Mouse (Mus musculus): ENCODE measurements around the gene Pard3b.
"Not testable (repeated sequence)": the region's sequence is repeated elsewhere in the genome, so short reads cannot be mapped to it uniquely, and the experiment has no call there.

Gene Pard3b

DNA sequence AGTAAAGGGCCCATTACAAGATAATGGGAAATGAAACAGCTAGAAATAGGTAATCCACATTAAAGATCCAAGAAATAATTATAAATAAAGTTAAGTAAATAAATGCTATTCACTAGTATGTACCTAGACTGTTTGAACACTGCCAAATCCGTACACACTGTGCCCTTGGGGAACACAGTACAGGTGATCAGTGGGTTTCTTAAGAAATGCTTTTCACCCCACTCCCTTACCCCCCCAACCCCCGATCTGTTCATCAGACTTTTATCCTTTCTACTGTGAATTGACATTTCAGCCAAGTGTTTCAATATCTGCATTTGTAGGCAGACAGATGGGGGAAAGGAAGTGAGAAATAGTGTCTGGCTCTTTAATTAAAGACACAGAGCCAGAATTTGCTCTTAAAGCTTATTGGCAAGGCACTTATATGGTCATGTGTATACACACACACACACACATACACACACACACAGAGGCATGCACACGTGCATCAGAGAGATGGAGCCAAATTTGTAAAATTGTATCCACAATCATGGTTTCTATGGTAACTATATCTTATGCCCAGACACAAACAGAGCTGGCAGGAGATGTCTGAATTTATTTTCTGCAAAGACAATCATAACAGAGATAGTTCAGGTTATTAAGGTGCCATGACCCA is 938.4 kb downstream of the Pard3b start:
- no peak for DNase-seq (ENCODE audit: low spot score)

GRCm38 (mm10) chr1:62579024-62579765 is 940.6 kb downstream of the Pard3b start:
- no peak for DNase-seq (ENCODE audit: low spot score)

DNA sequence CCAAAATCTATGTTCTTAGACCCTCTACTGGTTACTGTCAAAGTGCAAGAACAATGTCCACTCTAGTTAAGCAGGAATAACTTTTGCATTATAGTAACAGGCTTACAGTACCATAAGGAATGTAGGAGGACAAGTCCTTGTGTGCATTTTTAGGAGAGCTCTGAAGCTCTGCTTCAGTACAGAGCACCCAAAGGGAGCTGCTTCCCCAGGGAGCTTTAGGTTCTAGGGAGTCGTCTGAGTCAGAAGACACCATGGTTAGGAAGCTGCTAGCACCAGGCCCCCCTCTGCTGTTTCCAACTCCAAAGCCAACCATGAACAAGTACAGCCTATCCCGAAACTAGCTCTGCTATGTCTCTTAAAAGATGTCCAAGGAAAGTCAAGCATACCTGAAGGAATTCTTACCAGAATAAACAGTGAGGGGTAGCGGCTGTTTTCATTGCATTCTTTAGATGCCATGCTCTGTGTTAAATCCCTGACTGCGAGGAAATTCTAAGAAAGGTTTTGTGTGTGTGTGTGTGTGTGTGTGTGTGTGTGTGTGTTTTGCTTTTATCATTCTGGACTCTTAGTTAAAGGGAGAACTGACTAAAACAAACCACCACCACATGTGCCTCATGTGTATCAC is 941.8 kb downstream of the Pard3b start:
- no peak for DNase-seq (ENCODE audit: low spot score)

DNA sequence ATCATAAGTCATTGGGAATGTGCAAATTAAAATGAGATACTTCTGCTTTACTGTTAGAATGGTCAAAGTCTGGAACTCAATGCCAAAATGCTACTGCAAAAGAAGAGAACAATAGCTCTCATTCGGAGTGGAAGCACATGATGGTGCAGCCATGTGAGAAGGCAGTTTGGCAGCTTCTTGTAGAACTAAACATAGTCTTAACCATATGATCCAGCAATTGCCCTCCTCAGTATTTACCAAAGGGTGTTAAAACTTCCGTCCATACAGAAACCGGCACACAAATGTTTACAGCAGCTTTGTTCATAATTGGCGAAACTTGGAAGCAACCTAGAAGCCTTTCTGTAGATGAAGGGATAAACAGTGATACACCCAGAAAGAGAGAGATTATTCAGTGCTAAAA is 943.9 kb downstream of the Pard3b start:
- no peak for DNase-seq (ENCODE audit: low spot score)

GRCm38 (mm10) chr1:62587536-62587935 is 948.9 kb downstream of the Pard3b start:
- DNase-seq (ENCODE audit: low spot score): no peak

GRCm38 (mm10) chr1:62591296-62592031 is 952.8 kb downstream of the Pard3b start:
- no peak for DNase-seq (ENCODE audit: low spot score)

GRCm38 (mm10) chr1:62595401-62595800 is 956.8 kb downstream of the Pard3b start:
- no peak for DNase-seq (ENCODE audit: low spot score)

DNA sequence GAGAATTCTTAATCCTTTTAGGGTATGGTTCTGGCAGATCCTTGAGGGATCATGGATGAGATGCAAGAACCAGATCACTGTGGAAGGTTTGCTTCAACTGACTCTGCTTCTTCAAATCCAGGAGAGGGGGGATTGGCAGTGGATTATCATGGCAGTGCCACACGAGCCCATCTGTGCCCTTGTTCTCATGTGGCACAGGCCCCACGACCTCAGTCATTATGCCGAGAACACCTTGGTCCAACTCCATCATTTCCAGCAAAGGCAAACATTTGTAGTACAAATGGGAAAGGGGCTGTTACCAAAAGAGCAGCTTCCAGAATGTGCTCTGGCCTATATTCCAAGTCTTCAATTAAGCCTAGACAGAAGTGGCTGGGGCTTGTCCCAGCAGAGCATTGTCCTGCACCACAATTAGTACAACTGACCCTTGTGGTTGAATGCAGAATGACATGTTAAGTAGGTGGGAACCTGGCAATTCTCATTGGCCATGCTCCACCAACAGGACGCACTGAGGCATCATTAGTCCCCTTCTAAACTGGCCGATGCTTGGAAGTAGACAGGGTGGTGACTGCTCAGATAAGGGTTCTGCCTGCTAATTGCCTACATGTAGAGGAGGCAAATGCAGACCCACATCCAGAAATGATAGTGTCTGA is 959.3 kb downstream of the Pard3b start:
- DNase-seq (ENCODE audit: low spot score): no peak

- no peak for DNase-seq (ENCODE audit: low spot score)
Observed at GRCm38 (mm10) chr1:62598551-62598950, 959.9 kb downstream of the Pard3b start.

GRCm38 (mm10) chr1:62604644-62605043 is 966.0 kb downstream of the Pard3b start:
- DNase-seq (ENCODE audit: low spot score): not testable (repeated sequence)

DNA sequence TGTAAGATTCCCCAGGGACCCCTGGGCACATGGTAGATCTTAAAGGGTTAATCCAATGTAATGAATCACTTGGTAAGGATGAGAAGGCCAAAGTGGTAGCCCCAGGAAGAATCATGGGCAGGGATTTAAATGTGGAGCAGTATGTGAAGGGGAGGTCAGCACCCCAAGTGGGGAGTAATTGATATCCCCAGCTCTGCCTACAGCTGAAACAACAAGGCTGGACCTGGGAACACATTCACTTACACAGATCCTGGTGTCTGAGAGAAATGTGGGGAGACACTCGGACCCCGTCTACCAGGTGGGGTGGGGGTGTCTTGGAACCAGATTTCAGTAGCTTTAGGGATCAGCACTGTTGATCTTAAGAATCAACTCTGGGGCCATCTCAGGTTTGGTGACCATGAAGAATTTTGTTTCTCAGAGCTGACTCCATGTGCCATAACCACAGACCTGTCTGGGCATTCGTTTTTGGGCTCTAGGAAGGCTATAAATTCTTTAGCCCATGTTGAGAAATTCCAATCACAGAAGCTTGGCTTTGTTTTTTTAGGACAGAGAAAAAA is 979.6 kb downstream of the Pard3b start:
- no peak for DNase-seq (ENCODE audit: low spot score)

DNA sequence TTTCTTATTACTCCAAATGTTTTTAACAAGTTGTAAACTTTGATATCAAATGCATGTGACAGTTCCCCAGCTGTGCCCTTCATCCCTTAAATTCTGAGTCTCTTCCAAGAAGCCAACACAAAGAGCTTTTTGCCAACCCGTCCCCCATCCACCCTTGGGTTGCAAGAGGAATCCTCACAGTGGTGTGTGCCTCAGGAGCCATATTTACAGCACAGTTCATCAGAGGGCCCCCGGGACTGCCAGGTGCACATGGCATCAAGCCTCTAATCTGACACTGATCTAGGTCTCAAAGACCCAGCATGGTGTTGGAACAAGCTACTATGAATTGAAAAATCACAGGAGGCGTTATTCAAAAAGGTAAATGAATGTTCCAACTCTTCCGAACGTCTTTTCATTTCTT is 980.8 kb downstream of the Pard3b start:
- no peak for DNase-seq (ENCODE audit: low spot score)

DNA sequence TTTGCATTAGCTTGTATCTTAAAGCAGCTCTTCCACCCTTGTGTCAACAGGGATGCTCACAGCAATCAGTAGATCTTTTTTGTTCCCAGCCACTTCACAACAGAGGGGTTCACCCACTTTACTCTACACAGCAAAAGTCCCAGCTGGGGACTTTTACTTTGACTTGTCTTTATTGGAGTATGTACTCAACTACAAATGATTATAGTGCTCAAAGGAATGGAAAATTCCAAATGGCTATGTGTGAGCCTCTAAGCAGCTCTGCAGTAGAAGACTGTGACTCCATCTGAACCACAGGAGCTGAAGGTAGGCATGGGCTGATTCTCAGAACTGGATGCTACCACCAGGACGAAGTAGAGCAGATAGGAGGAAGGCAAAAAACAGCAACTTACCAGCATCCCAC is 983.8 kb downstream of the Pard3b start:
- DNase-seq (ENCODE audit: low spot score): no peak

- no peak for DNase-seq (ENCODE audit: low spot score)
Observed at GRCm38 (mm10) chr1:62624166-62624565, 985.5 kb downstream of the Pard3b start.

GRCm38 (mm10) chr1:62624836-62625235 is 986.2 kb downstream of the Pard3b start:
- DNase-seq (ENCODE audit: low spot score): no peak

GRCm38 (mm10) chr1:62625332-62625731 is 986.7 kb downstream of the Pard3b start:
- no peak for DNase-seq (ENCODE audit: low spot score)

GRCm38 (mm10) chr1:62625819-62626505 is 987.3 kb downstream of the Pard3b start:
- DNase-seq (ENCODE audit: low spot score): no peak

DNA sequence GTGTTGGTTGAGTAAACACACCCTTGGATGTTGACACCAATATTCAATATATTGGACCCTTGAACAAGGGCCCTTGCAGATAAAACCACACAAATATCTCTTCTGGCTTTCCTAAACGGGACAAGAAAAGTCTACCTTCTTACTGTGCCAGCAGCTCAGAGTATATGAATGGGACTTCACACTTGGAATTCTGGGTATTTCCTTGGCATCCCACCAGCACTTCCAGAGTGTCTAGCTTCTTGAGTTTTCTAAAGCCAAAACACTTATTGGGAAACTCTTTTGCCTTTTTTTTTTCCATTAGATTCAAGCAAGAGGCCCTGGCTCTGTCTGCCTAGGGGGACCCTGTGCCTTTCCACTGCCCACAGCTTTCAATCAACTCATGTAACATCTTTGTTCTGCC is 991.3 kb downstream of the Pard3b start:
- no peak for DNase-seq (ENCODE audit: low spot score)

DNA sequence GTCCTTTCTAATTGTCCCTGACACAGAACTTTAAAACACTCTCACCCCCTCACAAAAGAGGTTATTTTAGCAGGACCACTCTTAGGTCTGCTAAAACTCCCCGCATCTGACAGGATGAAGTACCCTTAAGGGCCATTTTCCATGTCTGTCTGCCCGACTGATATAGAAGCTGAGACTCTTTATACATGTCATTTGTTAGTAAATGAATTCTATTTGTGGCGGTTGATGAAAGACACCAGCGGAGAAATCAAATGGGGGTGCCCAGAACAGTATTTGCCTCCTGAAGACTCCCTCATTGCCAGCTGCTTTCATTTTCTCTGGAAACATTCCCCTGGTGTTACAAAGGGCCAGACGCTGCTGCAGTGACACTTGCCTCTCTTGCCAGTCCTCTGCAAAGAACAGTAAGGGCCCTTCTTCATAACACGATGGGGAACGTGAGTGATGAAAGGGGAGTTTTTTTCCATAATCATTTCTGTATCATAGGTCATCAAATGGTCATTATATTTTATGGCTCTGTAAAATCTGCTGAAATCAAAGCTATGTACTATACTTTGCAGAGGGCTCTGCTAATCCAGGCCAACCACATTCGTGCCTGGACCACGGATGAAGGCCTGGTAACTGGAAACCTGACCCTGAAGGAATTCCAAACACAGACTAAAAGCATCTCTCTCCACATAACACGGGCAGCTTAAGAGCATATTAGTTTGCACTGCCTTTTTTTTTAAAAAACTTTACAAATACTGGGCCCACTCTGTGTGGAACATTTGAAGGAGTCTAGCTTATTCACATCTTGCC is 993.1 kb downstream of the Pard3b start:
- no peak for DNase-seq (ENCODE audit: low spot score)

- DNase-seq (ENCODE audit: low spot score): no peak
Observed at GRCm38 (mm10) chr1:62632886-62633285, 994.3 kb downstream of the Pard3b start.

All from urinary bladder, postnatal 10 days (tissue).